ENCODE assay signal across 20 mouse cellular contexts in the genomic region with DNA sequence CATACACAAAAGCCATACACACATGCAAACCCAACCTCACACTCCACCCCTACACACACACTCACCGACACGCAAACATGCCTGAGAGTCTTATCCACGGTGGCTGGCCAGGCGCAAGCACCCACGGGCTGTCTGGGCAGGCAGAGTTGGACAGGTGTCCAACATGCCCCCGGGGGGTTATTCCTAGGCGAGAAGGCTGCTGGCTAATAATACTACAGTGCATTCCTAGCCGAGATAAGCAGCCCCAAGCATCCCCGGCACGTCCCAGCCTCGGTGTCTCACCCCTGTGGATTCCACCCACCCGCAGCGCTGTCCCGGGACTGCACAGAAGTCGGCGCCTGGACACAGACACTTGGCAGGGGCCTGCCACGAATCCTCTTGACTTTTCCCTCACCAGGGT.
DNase-seq lines count a peak whose midpoint lies in the region; ATAC-seq and TF ChIP-seq lines count a peak whose summit lies in the region.
"Had no signal": no experiment of that assay in that cellular context is flagged by ENCODE, and none has a peak within 500 bp of the region (broad histone marks: within the 10 kb centered on the region; RNA-seq: fewer than 3 reads in every experiment).

No protein-coding gene starts in this region.

- no peak for TF ChIP-seq CTCF in Patski (IDR thresholded peaks at IDR 0.05)

- CTCF ChIA-PET in Patski (lab: Charles Lee), result interaction anchor here (1.0 kb wide), 1 partner anchor 15 kb away, joined by 3 read pairs; no protein-coding TSS in a partner anchor

- no peak overlapping the region for H3K4me2 ChIP-seq in embryonic facial prominence, embryonic 14.5 days (ENCODE audit: low read depth, low read length)
- peak overlapping the region; percentile 53 for H3K4me2 ChIP-seq in heart, embryonic 13.5 days
- H3K4me2 ChIP-seq in limb, embryonic 13.5 days (replicated peaks), result no peak overlapping the region
- H3K4me2 ChIP-seq: embryonic facial prominence, embryonic 12.5 days; hindbrain, embryonic 14.5 days; limb, embryonic 15.5 days; neural tube, embryonic 13.5 days had no signal

- WGBS in embryonic facial prominence, embryonic 14.5 days, result 72% methylated on average over 17 of the region's 17 CpGs
- WGBS in heart, embryonic 13.5 days, result 31% methylated on average over 17 of the region's 17 CpGs
- 70% methylated on average over 17 of the region's 17 CpGs for WGBS in limb, embryonic 13.5 days

- POLR2A ChIA-PET in Patski (lab: Charles Lee), result interaction anchor here (0.7 to 5.3 kb wide), 3 partner anchors 16 to 35 kb away, joined by 3 to 120 read pairs (median 5); no protein-coding TSS in a partner anchor

- peaks cover 16% of the 10 kb centered on the region for H3K4me1 ChIP-seq in embryonic facial prominence, embryonic 14.5 days (ENCODE audit: control insufficient read depth, insufficient read depth, low read length)
- peaks cover 97% of the 10 kb centered on the region for H3K4me1 ChIP-seq in heart, embryonic 13.5 days
- H3K4me1 ChIP-seq in limb, embryonic 13.5 days, result peaks cover 61% of the 10 kb centered on the region

- no peaks in the 10 kb centered on the region for H3K9me3 ChIP-seq in embryonic facial prominence, embryonic 14.5 days (ENCODE audit: control insufficient read depth, low read length)
- no peaks in the 10 kb centered on the region for H3K9me3 ChIP-seq in heart, embryonic 13.5 days
- no peaks in the 10 kb centered on the region for H3K9me3 ChIP-seq in limb, embryonic 13.5 days
- H3K9me3 ChIP-seq: embryonic facial prominence, embryonic 12.5 days; limb, embryonic 15.5 days; neural tube, embryonic 13.5 days had no signal

- H3K9ac ChIP-seq in embryonic facial prominence, embryonic 14.5 days (ENCODE audit: low read depth, low read length), result no peak overlapping the region
- H3K9ac ChIP-seq in heart, embryonic 13.5 days, result peak overlapping the region; percentile 33
- 0 out of 2 replicates have a peak overlapping the region, but pooled peaks have one; percentile 14 for H3K9ac ChIP-seq in limb, embryonic 13.5 days
- H3K9ac ChIP-seq: embryonic facial prominence, embryonic 12.5 days; hindbrain, embryonic 14.5 days; limb, embryonic 15.5 days; neural tube, embryonic 13.5 days had no signal

- no peaks in the 10 kb centered on the region for H3K36me3 ChIP-seq in embryonic facial prominence, embryonic 14.5 days (ENCODE audit: control insufficient read depth, insufficient read depth, low read length)
- peaks cover 8% of the 10 kb centered on the region for H3K36me3 ChIP-seq in heart, embryonic 13.5 days
- H3K36me3 ChIP-seq in limb, embryonic 13.5 days, result peaks cover 4% of the 10 kb centered on the region
- H3K36me3 ChIP-seq: limb, embryonic 15.5 days; neural tube, embryonic 13.5 days had no signal

- no peak for DNase-seq in Patski (ENCODE audit: low read depth, low spot score)
- DNase-seq in embryonic facial prominence, embryonic 14.5 days (ENCODE audit: low spot score), result peak; percentile 22
- DNase-seq in spleen, postnatal 10 days (ENCODE audit: low spot score in 2 of 2), result no peak
- no peak for DNase-seq in layer of hippocampus, adult 9-11 months
- DNase-seq in embryo, embryonic 11 days, result no peak
- DNase-seq in right cerebral cortex, postnatal 14 days, result no peak
- DNase-seq: adrenal gland, adult 8-10 months; cerebellum, postnatal 10 days; gastrocnemius, postnatal 14 days; kidney, adult 8-10 months had no signal

- ATAC-seq in Patski, result peak; percentile 85
- ATAC-seq in embryonic facial prominence, embryonic 14.5 days (ENCODE audit: low read depth), result 0 out of 2 replicates have a peak, but pooled peaks have one; percentile 38
- peak; percentile 18; the same call in 1 of the 2 replicates for ATAC-seq in heart, embryonic 13.5 days (ENCODE audit: extremely low read depth, insufficient number of reproducible peaks, low FRiP score, low TSS enrichment)
- no peak; the same call in 1 of the 2 replicates for ATAC-seq in limb, embryonic 13.5 days (ENCODE audit: low FRiP score, low read depth)
- ATAC-seq: forebrain, embryonic 14.5 days; midbrain, embryonic 16.5 days had no signal

- in situ Hi-C loops in Patski (cut with MboI; ENCODE audit: low pct_unique_long_range_greater_than_20kb), result loop anchor here (25.0 kb wide), 1 partner anchor 1212 kb away; no protein-coding TSS in a partner anchor

- no peak overlapping the region for H3K4me3 ChIP-seq in embryonic facial prominence, embryonic 14.5 days (ENCODE audit: low read depth, low read length)
- 0 out of 2 replicates have a peak overlapping the region, but pooled peaks have one; percentile 9 for H3K4me3 ChIP-seq in heart, embryonic 13.5 days
- H3K4me3 ChIP-seq in limb, embryonic 13.5 days, result no peak overlapping the region
- H3K4me3 ChIP-seq: embryonic facial prominence, embryonic 12.5 days; left cerebral cortex, adult 2 months; limb, embryonic 15.5 days; neural tube, embryonic 13.5 days had no signal

- H3K27ac ChIP-seq in embryonic facial prominence, embryonic 14.5 days (replicated peaks; ENCODE audit: low read depth, low read length), result no peak overlapping the region
- H3K27ac ChIP-seq in heart, embryonic 13.5 days (replicated peaks), result peak overlapping the region; percentile 91
- 0 out of 2 replicates have a peak overlapping the region, but pooled peaks have one; percentile 10 for H3K27ac ChIP-seq in limb, embryonic 13.5 days
- H3K27ac ChIP-seq: embryonic facial prominence, embryonic 12.5 days; hindbrain, embryonic 14.5 days; left cerebral cortex, adult 2 months; limb, embryonic 15.5 days; macrophage; neural tube, embryonic 13.5 days had no signal

- no peaks in the 10 kb centered on the region for H3K27me3 ChIP-seq in Patski
- no peaks in the 10 kb centered on the region for H3K27me3 ChIP-seq in embryonic facial prominence, embryonic 14.5 days (replicated peaks; ENCODE audit: control insufficient read depth, insufficient read depth, low read length)
- no peaks in the 10 kb centered on the region for H3K27me3 ChIP-seq in heart, embryonic 13.5 days (replicated peaks)
- no peaks in the 10 kb centered on the region for H3K27me3 ChIP-seq in limb, embryonic 13.5 days
- H3K27me3 ChIP-seq: embryonic facial prominence, embryonic 12.5 days; limb, embryonic 15.5 days; neural tube, embryonic 13.5 days had no signal
